Mouse (Mus musculus): ENCODE measurements around the gene Rtl5. TPM values are rescaled to one million over a fixed set of nuclear protein-coding genes. Genes with fewer than 3 reads are reported as not detected.

The Rtl5 gene
- polyA plus RNA-seq, 1 experiment from 2014 or later = 2.9 TPM

GRCm38 (mm10) chrX:102081076-102081475, 10.0 kb upstream of the Rtl5 start:
- DNase-seq (ENCODE audit: low spot score) = no peak
- Histone ChIP-seq H3K4me3 (no peak overlapping the region), H3K4me1 (peaks cover 20% of the 10 kb centered on the region), H3K36me3 (peaks cover 33% of the 10 kb centered on the region), H3K27me3 (ENCODE audit: low read depth, poor library complexity, severe bottlenecking) (peaks cover 95% of the 10 kb centered on the region), H3K27ac (peak overlapping the region; percentile 78; the same call in 1 of the 2 replicates), H3K9me3 (replicated peaks) (no peaks in the 10 kb centered on the region)
- WGBS = 71% methylated on average over 10 of the region's 10 CpGs

- DNase-seq (ENCODE audit: low spot score) = no peak
- H3K27me3 ChIP-seq (ENCODE audit: low read depth, poor library complexity, severe bottlenecking) = peaks cover 95% of the 10 kb centered on the region
- peaks cover 29% of the 10 kb centered on the region for H3K36me3 ChIP-seq
Observed at GRCm38 (mm10) chrX:102076886-102077765, 6.0 kb upstream of the Rtl5 start.

GRCm38 (mm10) chrX:102075158-102075557, 4.1 kb upstream of the Rtl5 start:
- DNase-seq (ENCODE audit: low spot score) = no peak
- H3K27ac ChIP-seq = no peak overlapping the region
- no peaks in the 10 kb centered on the region for H3K9me3 ChIP-seq (replicated peaks)
- no peak overlapping the region for H3K4me3 ChIP-seq
- peaks cover 11% of the 10 kb centered on the region; the same call in 1 of the 2 replicates for H3K4me1 ChIP-seq
- WGBS = 84% methylated on average over 4 of the region's 4 CpGs
- H3K36me3 ChIP-seq = peaks cover 29% of the 10 kb centered on the region
- H3K27me3 ChIP-seq (ENCODE audit: low read depth, poor library complexity, severe bottlenecking) = peaks cover 95% of the 10 kb centered on the region

More at GRCm38 (mm10) chrX:102076886-102077765, 6.0 kb upstream of the Rtl5 start:
- 89% methylated on average over 7 of the region's 7 CpGs for WGBS
- H3K4me1 ChIP-seq = peaks cover 13% of the 10 kb centered on the region
- no peak overlapping the region for H3K27ac ChIP-seq
- H3K9me3 ChIP-seq (replicated peaks) = no peaks in the 10 kb centered on the region
- no peak overlapping the region for H3K4me3 ChIP-seq

- Histone ChIP-seq H3K4me1 (peaks cover 11% of the 10 kb centered on the region; the same call in 1 of the 2 replicates), H3K36me3 (peaks cover 24% of the 10 kb centered on the region), H3K27me3 (ENCODE audit: low read depth, poor library complexity, severe bottlenecking) (peaks cover 96% of the 10 kb centered on the region), H3K9me3 (replicated peaks) (no peaks in the 10 kb centered on the region), H3K27ac (no peak overlapping the region), H3K4me3 (no peak overlapping the region)
- 83% methylated on average over 5 of the region's 5 CpGs for WGBS
- DNase-seq (ENCODE audit: low spot score) = no peak
Observed at GRCm38 (mm10) chrX:102074435-102074834, 3.3 kb upstream of the Rtl5 start.

- WGBS = 88% methylated on average over 14 of the region's 14 CpGs
- Histone ChIP-seq H3K27ac (no peak overlapping the region), H3K36me3 (peaks cover 21% of the 10 kb centered on the region), H3K27me3 (ENCODE audit: low read depth, poor library complexity, severe bottlenecking) (peaks cover 96% of the 10 kb centered on the region), H3K4me3 (no peak overlapping the region), H3K4me1 (peaks cover 11% of the 10 kb centered on the region; the same call in 1 of the 2 replicates), H3K9me3 (replicated peaks) (no peaks in the 10 kb centered on the region)
- DNase-seq (ENCODE audit: low spot score) = no peak
Observed at GRCm38 (mm10) chrX:102073605-102074325, 2.7 kb upstream of the Rtl5 start.

GRCm38 (mm10) chrX:102071517-102071916, 413 bp upstream of the Rtl5 start:
- 31% methylated on average over 1 of the region's 2 CpGs for WGBS
- Histone ChIP-seq H3K36me3 (peaks cover 9% of the 10 kb centered on the region; the same call in 1 of the 2 replicates), H3K4me3 (peak overlapping the region; percentile 55), H3K27ac (peak overlapping the region; percentile 83), H3K27me3 (ENCODE audit: low read depth, poor library complexity, severe bottlenecking) (peaks cover 97% of the 10 kb centered on the region), H3K9me3 (replicated peaks) (no peaks in the 10 kb centered on the region), H3K4me1 (peaks cover 11% of the 10 kb centered on the region; the same call in 1 of the 2 replicates)
- DNase-seq (ENCODE audit: low spot score) = no peak

GRCm38 (mm10) chrX:102068811-102069540, 2.1 kb downstream of the Rtl5 start:
- Histone ChIP-seq H3K9me3 (replicated peaks) (no peaks in the 10 kb centered on the region), H3K4me3 (no peak overlapping the region), H3K27me3 (ENCODE audit: low read depth, poor library complexity, severe bottlenecking) (peaks cover 100% of the 10 kb centered on the region), H3K27ac (no peak overlapping the region), H3K4me1 (peaks cover 29% of the 10 kb centered on the region), H3K36me3 (peaks cover 9% of the 10 kb centered on the region; the same call in 1 of the 2 replicates)
- no peak for DNase-seq (ENCODE audit: low spot score)
- WGBS = 94% methylated on average over 24 of the region's 24 CpGs

GRCm38 (mm10) chrX:102067118-102067517, 4.0 kb downstream of the Rtl5 start:
- DNase-seq (ENCODE audit: low spot score) = no peak
- H3K27ac ChIP-seq = no peak overlapping the region
- H3K27me3 ChIP-seq (ENCODE audit: low read depth, poor library complexity, severe bottlenecking) = peaks cover 100% of the 10 kb centered on the region
- H3K4me3 ChIP-seq = no peak overlapping the region
- peaks cover 5% of the 10 kb centered on the region; the same call in 1 of the 2 replicates for H3K36me3 ChIP-seq
- H3K4me1 ChIP-seq = peaks cover 36% of the 10 kb centered on the region
- H3K9me3 ChIP-seq (replicated peaks) = no peaks in the 10 kb centered on the region
- 85% methylated on average over 6 of the region's 6 CpGs for WGBS

- DNase-seq (ENCODE audit: low spot score) = peak; percentile 76
- Histone ChIP-seq H3K4me1 (peaks cover 29% of the 10 kb centered on the region), H3K4me3 (no peak overlapping the region), H3K9me3 (replicated peaks) (no peaks in the 10 kb centered on the region), H3K36me3 (peaks cover 5% of the 10 kb centered on the region; the same call in 1 of the 2 replicates), H3K27me3 (ENCODE audit: low read depth, poor library complexity, severe bottlenecking) (peaks cover 100% of the 10 kb centered on the region), H3K27ac (no peak overlapping the region)
- 17% methylated on average over 9 of the region's 9 CpGs for WGBS
Observed at GRCm38 (mm10) chrX:102066134-102066533, 5.0 kb downstream of the Rtl5 start.

- DNase-seq (ENCODE audit: low spot score) = no peak
- WGBS = 41% methylated on average over 4 of the region's 4 CpGs
- Histone ChIP-seq H3K4me1 (peaks cover 25% of the 10 kb centered on the region), H3K4me3 (no peak overlapping the region), H3K36me3 (peaks cover 5% of the 10 kb centered on the region; the same call in 1 of the 2 replicates), H3K9me3 (replicated peaks) (no peaks in the 10 kb centered on the region), H3K27me3 (ENCODE audit: low read depth, poor library complexity, severe bottlenecking) (peaks cover 100% of the 10 kb centered on the region), H3K27ac (no peak overlapping the region)
Observed at GRCm38 (mm10) chrX:102065213-102065775, 5.8 kb downstream of the Rtl5 start.

GRCm38 (mm10) chrX:102064062-102064461, 7.0 kb downstream of the Rtl5 start:
- WGBS = 48% methylated on average over 3 of the region's 3 CpGs
- no peak for DNase-seq (ENCODE audit: low spot score)
- H3K4me1 ChIP-seq = peaks cover 25% of the 10 kb centered on the region
- no peak overlapping the region for H3K27ac ChIP-seq
- H3K4me3 ChIP-seq = no peak overlapping the region
- peaks cover 92% of the 10 kb centered on the region for H3K27me3 ChIP-seq (ENCODE audit: low read depth, poor library complexity, severe bottlenecking)
- H3K36me3 ChIP-seq = peaks cover 5% of the 10 kb centered on the region; the same call in 1 of the 2 replicates
- H3K9me3 ChIP-seq (replicated peaks) = no peaks in the 10 kb centered on the region

- no peak for DNase-seq (ENCODE audit: low spot score)
- WGBS = 56% methylated on average over 2 of the region's 2 CpGs
- peaks cover 84% of the 10 kb centered on the region for H3K27me3 ChIP-seq (ENCODE audit: low read depth, poor library complexity, severe bottlenecking)
Observed at GRCm38 (mm10) chrX:102060891-102061290, 10.2 kb downstream of the Rtl5 start.

More at GRCm38 (mm10) chrX:102060891-102061290, 10.2 kb downstream of the Rtl5 start:
- no peaks in the 10 kb centered on the region for H3K36me3 ChIP-seq
- peaks cover 23% of the 10 kb centered on the region for H3K4me1 ChIP-seq
- no peaks in the 10 kb centered on the region for H3K9me3 ChIP-seq (replicated peaks)
- H3K27ac ChIP-seq = no peak overlapping the region
- no peak overlapping the region for H3K4me3 ChIP-seq

All from limb, embryonic 10.5 days (tissue).